Mouse (Mus musculus): ENCODE data around the gene Gm17174. TPM values are rescaled to one million over a fixed set of nuclear protein-coding genes. Genes with fewer than 3 reads are reported as not detected.

Gm17174 gene
- polyA plus RNA-seq (2014; fragmentation: Illumina TruSeq; extraction: RNeasy Lipid Tissue Mini Kit (QIAGEN cat#74804); ENCODE audit: insufficient read depth, low read depth, low replicate concordance), result not detected

GRCm38 (mm10) chr14:51592039-51592438, at the start of gene Gm17174:
Gene Gm17174 (minus strand): TSS chr14:51592139.

GRCm38 (mm10) chr14:51635566-51635965, 43.6 kb upstream of the Gm17174 start, which contains the start of gene Gm4181:
Gene Gm4181 (minus strand): TSS chr14:51635666.

GRCm38 (mm10) chr14:51611210-51611609, 19.3 kb upstream of the Gm17174 start, which contains the start of gene Gm17078:
Gene Gm17078 (minus strand): TSS chr14:51611310.

GRCm38 (mm10) chr14:51573963-51574362, 18.0 kb downstream of the Gm17174 start, which contains the start of gene Gm17175:
Gene Gm17175 (minus strand): TSS chr14:51574063.

GRCm38 (mm10) chr14:51552490-51552889, 39.4 kb downstream of the Gm17174 start, which contains the start of gene Gm5622:
Gene Gm5622 (plus strand): TSS chr14:51552790.

Other genes starting within 250 kb of the Gm17174 start
- gene Gm7247, start 230.4 kb downstream of the Gm17174 start, polyA plus RNA-seq (2014; fragmentation: Illumina TruSeq; extraction: RNeasy Lipid Tissue Mini Kit (QIAGEN cat#74804); ENCODE audit: insufficient read depth, low read depth, low replicate concordance), result not detected
- gene Vmn2r88, start 181.3 kb downstream of the Gm17174 start, polyA plus RNA-seq (2014; fragmentation: Illumina TruSeq; extraction: RNeasy Lipid Tissue Mini Kit (QIAGEN cat#74804); ENCODE audit: insufficient read depth, low read depth, low replicate concordance), result not detected
- not detected for gene Vmn2r89, start 140.3 kb downstream of the Gm17174 start, polyA plus RNA-seq (2014; fragmentation: Illumina TruSeq; extraction: RNeasy Lipid Tissue Mini Kit (QIAGEN cat#74804); ENCODE audit: insufficient read depth, low read depth, low replicate concordance)
- gene Gm5622, start 39.3 kb downstream of the Gm17174 start, polyA plus RNA-seq (2014; fragmentation: Illumina TruSeq; extraction: RNeasy Lipid Tissue Mini Kit (QIAGEN cat#74804); ENCODE audit: insufficient read depth, low read depth, low replicate concordance), result not detected
- gene Gm17175, start 18.1 kb downstream of the Gm17174 start, polyA plus RNA-seq (2014; fragmentation: Illumina TruSeq; extraction: RNeasy Lipid Tissue Mini Kit (QIAGEN cat#74804); ENCODE audit: insufficient read depth, low read depth, low replicate concordance), result not detected
- not detected for gene Gm17078, start 19.2 kb upstream of the Gm17174 start, polyA plus RNA-seq (2014; fragmentation: Illumina TruSeq; extraction: RNeasy Lipid Tissue Mini Kit (QIAGEN cat#74804); ENCODE audit: insufficient read depth, low read depth, low replicate concordance)
- gene Gm4181, start 43.5 kb upstream of the Gm17174 start, polyA plus RNA-seq (2014; fragmentation: Illumina TruSeq; extraction: RNeasy Lipid Tissue Mini Kit (QIAGEN cat#74804); ENCODE audit: insufficient read depth, low read depth, low replicate concordance), result not detected
- not detected for gene Gm17079, start 103.3 kb upstream of the Gm17174 start, polyA plus RNA-seq (2014; fragmentation: Illumina TruSeq; extraction: RNeasy Lipid Tissue Mini Kit (QIAGEN cat#74804); ENCODE audit: insufficient read depth, low read depth, low replicate concordance)
- gene Gm5800, start 125.0 kb upstream of the Gm17174 start, polyA plus RNA-seq (2014; fragmentation: Illumina TruSeq; extraction: RNeasy Lipid Tissue Mini Kit (QIAGEN cat#74804); ENCODE audit: insufficient read depth, low read depth, low replicate concordance), result not detected
- gene Ang4, start 181.5 kb upstream of the Gm17174 start, polyA plus RNA-seq (2014; fragmentation: Illumina TruSeq; extraction: RNeasy Lipid Tissue Mini Kit (QIAGEN cat#74804); ENCODE audit: insufficient read depth, low read depth, low replicate concordance), result not detected
- not detected for gene AY358078, start 207.9 kb upstream of the Gm17174 start, polyA plus RNA-seq (2014; fragmentation: Illumina TruSeq; extraction: RNeasy Lipid Tissue Mini Kit (QIAGEN cat#74804); ENCODE audit: insufficient read depth, low read depth, low replicate concordance)

Data from lung, adult 10 weeks (tissue).